In genomic region chrX:88583265-88583664, GRCm38 (mm10) we compare ENCODE assay signal across 27 mouse cellular contexts.
"Had no signal": no experiment of that assay in that cellular context is flagged by ENCODE, and none has a peak within 500 bp of the region (broad histone marks: within the 10 kb centered on the region; RNA-seq: fewer than 3 reads in every experiment).

No protein-coding gene starts in this region.

- H3K36me3 ChIP-seq: heart, embryonic 13.5 days; heart, embryonic 15.5 days; hindbrain, embryonic 10.5 days; hindbrain, embryonic 12.5 days; intestine, embryonic 15.5 days; kidney, embryonic 15.5 days; limb, embryonic 10.5 days; limb, embryonic 12.5 days; liver, embryonic 13.5 days; liver, embryonic 15.5 days had no signal

- H3K4me3 ChIP-seq: gastrocnemius, adult 2 months; heart, adult 2 months; heart, embryonic 13.5 days; heart, embryonic 15.5 days; hindbrain, embryonic 10.5 days; hindbrain, embryonic 12.5 days; intestine, embryonic 15.5 days; kidney, embryonic 15.5 days; limb, embryonic 10.5 days; limb, embryonic 12.5 days; liver, embryonic 13.5 days; liver, embryonic 15.5 days had no signal

- H3K27ac ChIP-seq: gastrocnemius, adult 2 months; heart, adult 2 months; heart, embryonic 13.5 days; heart, embryonic 15.5 days; hindbrain, embryonic 10.5 days; hindbrain, embryonic 12.5 days; hindbrain, embryonic 14.5 days; intestine, embryonic 15.5 days; kidney, embryonic 15.5 days; kidney, postnatal 0 days; limb, embryonic 10.5 days; limb, embryonic 12.5 days; liver, embryonic 13.5 days; liver, embryonic 15.5 days had no signal

- H3K9me3 ChIP-seq: heart, embryonic 13.5 days; heart, embryonic 15.5 days; hindbrain, embryonic 10.5 days; hindbrain, embryonic 12.5 days; intestine, embryonic 15.5 days; kidney, embryonic 15.5 days; limb, embryonic 10.5 days; limb, embryonic 12.5 days; liver, embryonic 13.5 days; liver, embryonic 15.5 days had no signal

- H3K9ac ChIP-seq: heart, embryonic 13.5 days; heart, embryonic 15.5 days; hindbrain, embryonic 12.5 days; hindbrain, embryonic 14.5 days; intestine, embryonic 15.5 days; kidney, embryonic 15.5 days; limb, embryonic 12.5 days; liver, embryonic 13.5 days; liver, embryonic 15.5 days; liver, postnatal 0 days had no signal

- DNase-seq: gastrocnemius, adult 2 months; gastrocnemius, postnatal 10 days; gastrocnemius, postnatal 25 days; heart, adult 2 months; heart, postnatal 14 days; heart, postnatal 36 days; kidney, adult 11 months; kidney, adult 2 months; kidney, adult 9 months; kidney, postnatal 25 days; kidney, postnatal 4 days; layer of hippocampus, adult 9-11 months; layer of hippocampus, postnatal 36 days; liver; liver, embryonic 13.5 days; liver, postnatal 0 days had no signal

- H3K4me1 ChIP-seq: heart, embryonic 13.5 days; heart, embryonic 15.5 days; hindbrain, embryonic 10.5 days; hindbrain, embryonic 12.5 days; intestine, embryonic 15.5 days; kidney, embryonic 15.5 days; limb, embryonic 10.5 days; limb, embryonic 12.5 days; liver, embryonic 13.5 days; liver, embryonic 15.5 days had no signal
